Mouse (Mus musculus): ENCODE data around the gene Tmem223. TPM values are rescaled to one million over a fixed set of nuclear protein-coding genes. Genes with fewer than 3 reads are reported as not detected.
A peak's percentile ranks its signal among the peaks of the same experiment; 100 is the strongest.

The Tmem223 gene
- polyA plus RNA-seq, 1 experiment from 2014 or later: 220 TPM

GRCm38 (mm10) chr19:8819596-8820423 is 49.0 kb downstream of the Tmem223 start, which contains the start of gene Hnrnpul2:
Gene Hnrnpul2, plus strand, starts transcription at chr19:8820010.
- peaks cover 48% of the 10 kb centered on the region for H3K4me1 ChIP-seq (replicated peaks)
- under 1% methylated on average over 83 of the region's 83 CpGs for WGBS

GRCm38 (mm10) chr19:8820424-8820956 is 49.7 kb downstream of the Tmem223 start:
- H3K27ac ChIP-seq: peak overlapping the region; percentile 98
- no peaks in the 10 kb centered on the region for H3K9me3 ChIP-seq
- under 1% methylated on average over 48 of the region's 48 CpGs for WGBS
- H3K4me1 ChIP-seq (replicated peaks): peaks cover 48% of the 10 kb centered on the region
- peak overlapping the region; percentile 100 for H3K4me3 ChIP-seq
- no peak for DNase-seq (ENCODE audit: low spot score)
- H3K36me3 ChIP-seq: peaks cover 54% of the 10 kb centered on the region
- no peaks in the 10 kb centered on the region for H3K27me3 ChIP-seq (ENCODE audit: insufficient read depth, poor library complexity, severe bottlenecking)

More at GRCm38 (mm10) chr19:8819596-8820423, 49.0 kb downstream of the Tmem223 start, which contains the start of gene Hnrnpul2:
- H3K9me3 ChIP-seq: no peaks in the 10 kb centered on the region
- peak within 1 kb of the TSS; percentile 98 for H3K27ac ChIP-seq
- peak within 1 kb of the TSS; percentile 100 for H3K4me3 ChIP-seq
- no peaks in the 10 kb centered on the region for H3K27me3 ChIP-seq (ENCODE audit: insufficient read depth, poor library complexity, severe bottlenecking)
- peak; percentile 98 for DNase-seq (ENCODE audit: low spot score)
- H3K36me3 ChIP-seq: peaks cover 54% of the 10 kb centered on the region

- Histone ChIP-seq H3K9me3 (no peaks in the 10 kb centered on the region), H3K4me3 (peak overlapping the region; percentile 100), H3K4me1 (replicated peaks) (peaks cover 43% of the 10 kb centered on the region), H3K27me3 (ENCODE audit: insufficient read depth, poor library complexity, severe bottlenecking) (no peaks in the 10 kb centered on the region), H3K36me3 (peaks cover 54% of the 10 kb centered on the region), H3K27ac (peak overlapping the region; percentile 98)
- no peak for DNase-seq (ENCODE audit: low spot score)
- WGBS: 4% methylated on average over 7 of the region's 7 CpGs
Measured at GRCm38 (mm10) chr19:8821146-8821545, 50.4 kb downstream of the Tmem223 start.

Other genes with a start within 250 kb of the Tmem223 start
- gene Slc22a8, start 179.7 kb upstream of the Tmem223 start, polyA plus RNA-seq (2016; fragmentation: Nextera tagmentation; extraction: Ambion mirVana): 0.09 and 0.21 TPM in 2 replicates
- 0.14 and 0.16 TPM in 2 replicates for gene Slc22a6, start 153.0 kb upstream of the Tmem223 start, polyA plus RNA-seq (2016; fragmentation: Nextera tagmentation; extraction: Ambion mirVana)
- 0.05 TPM in 2 replicates for gene Chrm1, start 107.2 kb upstream of the Tmem223 start, polyA plus RNA-seq (2016; fragmentation: Nextera tagmentation; extraction: Ambion mirVana)
- gene Slc3a2, start 47.6 kb upstream of the Tmem223 start, polyA plus RNA-seq (2016; fragmentation: Nextera tagmentation; extraction: Ambion mirVana): 128 and 146 TPM in 2 replicates
- gene Wdr74, start 35.2 kb upstream of the Tmem223 start, polyA plus RNA-seq (2016; fragmentation: Nextera tagmentation; extraction: Ambion mirVana): 112 and 115 TPM in 2 replicates
- gene 1700092M07Rik, start 30.3 kb upstream of the Tmem223 start, polyA plus RNA-seq (2016; fragmentation: Nextera tagmentation; extraction: Ambion mirVana): 2.8 and 2.9 TPM in 2 replicates
- 95.6 and 106 TPM in 2 replicates for gene Stx5a, start 29.6 kb upstream of the Tmem223 start, polyA plus RNA-seq (2016; fragmentation: Nextera tagmentation; extraction: Ambion mirVana)
- 233 and 249 TPM in 2 replicates for gene Nxf1, start 13.9 kb upstream of the Tmem223 start, polyA plus RNA-seq (2016; fragmentation: Nextera tagmentation; extraction: Ambion mirVana)
- gene Tmem179b, start 3.5 kb downstream of the Tmem223 start, polyA plus RNA-seq (2016; fragmentation: Nextera tagmentation; extraction: Ambion mirVana): 51.7 and 54.4 TPM in 2 replicates
- gene Taf6l, start 15.4 kb downstream of the Tmem223 start, polyA plus RNA-seq (2016; fragmentation: Nextera tagmentation; extraction: Ambion mirVana): 43.8 and 44.2 TPM in 2 replicates
- 189 and 194 TPM in 2 replicates for gene Polr2g, start 27.6 kb downstream of the Tmem223 start, polyA plus RNA-seq (2016; fragmentation: Nextera tagmentation; extraction: Ambion mirVana)
- 7.2 and 8.3 TPM in 2 replicates for gene Zbtb3, start 31.6 kb downstream of the Tmem223 start, polyA plus RNA-seq (2016; fragmentation: Nextera tagmentation; extraction: Ambion mirVana)
- gene Ttc9c, start 48.3 kb downstream of the Tmem223 start, polyA plus RNA-seq (2016; fragmentation: Nextera tagmentation; extraction: Ambion mirVana): 52.0 and 67.5 TPM in 2 replicates
- gene Hnrnpul2, start 49.0 kb downstream of the Tmem223 start, polyA plus RNA-seq (2016; fragmentation: Nextera tagmentation; extraction: Ambion mirVana): 4.1 and 4.5 TPM in 2 replicates
- gene AC129217.1, start 58.8 kb downstream of the Tmem223 start, polyA plus RNA-seq (2016; fragmentation: Nextera tagmentation; extraction: Ambion mirVana): 0.31 TPM in 1 of 2 replicates, not detected in the other
- gene Bscl2, start 66.5 kb downstream of the Tmem223 start, polyA plus RNA-seq (2016; fragmentation: Nextera tagmentation; extraction: Ambion mirVana): 55.8 and 64.3 TPM in 2 replicates
- 66.7 and 140 TPM in 2 replicates for gene Gng3, start 68.2 kb downstream of the Tmem223 start, polyA plus RNA-seq (2016; fragmentation: Nextera tagmentation; extraction: Ambion mirVana)
- 0.44 and 0.47 TPM in 2 replicates for gene Lrrn4cl, start 79.8 kb downstream of the Tmem223 start, polyA plus RNA-seq (2016; fragmentation: Nextera tagmentation; extraction: Ambion mirVana)
- 201 and 202 TPM in 2 replicates for gene Ubxn1, start 100.5 kb downstream of the Tmem223 start, polyA plus RNA-seq (2016; fragmentation: Nextera tagmentation; extraction: Ambion mirVana)
- 57.9 and 62.5 TPM in 2 replicates for gene Uqcc3, start 109.9 kb downstream of the Tmem223 start, polyA plus RNA-seq (2016; fragmentation: Nextera tagmentation; extraction: Ambion mirVana)
- gene Lbhd1, start 112.7 kb downstream of the Tmem223 start, polyA plus RNA-seq (2016; fragmentation: Nextera tagmentation; extraction: Ambion mirVana): 111 and 112 TPM in 2 replicates
- not detected in 2 replicates for gene Gm49403, start 112.9 kb downstream of the Tmem223 start, polyA plus RNA-seq (2016; fragmentation: Nextera tagmentation; extraction: Ambion mirVana)
- gene 1810009A15Rik, start 117.9 kb downstream of the Tmem223 start, polyA plus RNA-seq (2016; fragmentation: Nextera tagmentation; extraction: Ambion mirVana): 139 and 159 TPM in 2 replicates
- 0.22 TPM in 1 of 2 replicates, not detected in the other for gene Gm49416, start 117.9 kb downstream of the Tmem223 start, polyA plus RNA-seq (2016; fragmentation: Nextera tagmentation; extraction: Ambion mirVana)
- 56.4 and 60.3 TPM in 2 replicates for gene Ints5, start 122.0 kb downstream of the Tmem223 start, polyA plus RNA-seq (2016; fragmentation: Nextera tagmentation; extraction: Ambion mirVana)
- 113 and 125 TPM in 2 replicates for gene Ganab, start 127.1 kb downstream of the Tmem223 start, polyA plus RNA-seq (2016; fragmentation: Nextera tagmentation; extraction: Ambion mirVana)
- 63.1 and 78.0 TPM in 2 replicates for gene B3gat3, start 149.4 kb downstream of the Tmem223 start, polyA plus RNA-seq (2016; fragmentation: Nextera tagmentation; extraction: Ambion mirVana)
- 3.4 and 4.2 TPM in 2 replicates for gene Rom1, start 158.4 kb downstream of the Tmem223 start, polyA plus RNA-seq (2016; fragmentation: Nextera tagmentation; extraction: Ambion mirVana)
- gene Eml3, start 158.6 kb downstream of the Tmem223 start, polyA plus RNA-seq (2016; fragmentation: Nextera tagmentation; extraction: Ambion mirVana): 21.3 and 24.9 TPM in 2 replicates
- 178 and 184 TPM in 2 replicates for gene Mta2, start 170.9 kb downstream of the Tmem223 start, polyA plus RNA-seq (2016; fragmentation: Nextera tagmentation; extraction: Ambion mirVana)
- gene Tut1, start 182.9 kb downstream of the Tmem223 start, polyA plus RNA-seq (2016; fragmentation: Nextera tagmentation; extraction: Ambion mirVana): 39.3 and 41.2 TPM in 2 replicates
- 402 and 497 TPM in 2 replicates for gene Eef1g, start 196.0 kb downstream of the Tmem223 start, polyA plus RNA-seq (2016; fragmentation: Nextera tagmentation; extraction: Ambion mirVana)
- gene Ahnak, start 218.3 kb downstream of the Tmem223 start, polyA plus RNA-seq (2016; fragmentation: Nextera tagmentation; extraction: Ambion mirVana): 8.1 and 11.0 TPM in 2 replicates